Mouse (Mus musculus): ENCODE measurements around the gene Slc9a8.

- TF ChIP-seq CTCF (IDR thresholded peaks at IDR 0.05; ENCODE audit: low read depth) (no peak), EP300 (IDR thresholded peaks at IDR 0.05; ENCODE audit: low read depth) (no peak)
Observed at GRCm38 (mm10) chr2:167459071-167459865, 37.8 kb downstream of the Slc9a8 start.
